Mouse (Mus musculus) right cerebral cortex, adult 18-20 months (tissue): ENCODE data around the gene Rhog.
A peak's percentile ranks its signal among the peaks of the same experiment; 100 is the strongest.

Experiments used
- DNase-seq: peaks from one replicate; pipeline ENCODE4 v3.0.0; 2022; ENCODE audit warnings: mixed read lengths

Rhog gene

GRCm38 (mm10) chr7:102249896-102250630 is 5.8 kb downstream of the Rhog start:
- peak; percentile 47 for DNase-seq

- DNase-seq = no peak
Observed at GRCm38 (mm10) chr7:102249531-102249895, 6.3 kb downstream of the Rhog start.

GRCm38 (mm10) chr7:102248691-102249404 is 7.0 kb downstream of the Rhog start:
- no peak for DNase-seq

GRCm38 (mm10) chr7:102246956-102247797 is 8.7 kb downstream of the Rhog start:
- no peak for DNase-seq

- no peak for DNase-seq
Observed at GRCm38 (mm10) chr7:102246265-102246664, 9.6 kb downstream of the Rhog start.

GRCm38 (mm10) chr7:102245775-102246174 is 10.1 kb downstream of the Rhog start:
- DNase-seq = no peak

GRCm38 (mm10) chr7:102244782-102245535 is 10.9 kb downstream of the Rhog start:
- DNase-seq = no peak

GRCm38 (mm10) chr7:102243870-102244269 is 12.0 kb downstream of the Rhog start:
- DNase-seq = no peak

GRCm38 (mm10) chr7:102242917-102243316 is 12.9 kb downstream of the Rhog start:
- DNase-seq = no peak

- no peak for DNase-seq
Observed at GRCm38 (mm10) chr7:102242371-102242770, 13.5 kb downstream of the Rhog start.

GRCm38 (mm10) chr7:102239591-102239990 is 16.3 kb downstream of the Rhog start:
- DNase-seq = no peak

- peak; percentile 49 for DNase-seq
Observed at GRCm38 (mm10) chr7:102238686-102239286, 17.1 kb downstream of the Rhog start.

GRCm38 (mm10) chr7:102233059-102233458 is 22.8 kb downstream of the Rhog start:
- DNase-seq = no peak

- no peak for DNase-seq
Observed at GRCm38 (mm10) chr7:102229814-102230213, 26.0 kb downstream of the Rhog start.

- no peak for DNase-seq
Observed at GRCm38 (mm10) chr7:102228049-102228670, 27.7 kb downstream of the Rhog start.

- DNase-seq = no peak
Observed at GRCm38 (mm10) chr7:102226051-102226450, 29.8 kb downstream of the Rhog start.

- DNase-seq = no peak
Observed at GRCm38 (mm10) chr7:102223883-102224738, 31.7 kb downstream of the Rhog start.

- peak; percentile 64 for DNase-seq
Observed at GRCm38 (mm10) chr7:102222830-102223556, 32.9 kb downstream of the Rhog start.

- no peak for DNase-seq
Observed at GRCm38 (mm10) chr7:102222336-102222735, 33.5 kb downstream of the Rhog start.

GRCm38 (mm10) chr7:102221899-102222298 is 34.0 kb downstream of the Rhog start:
- no peak for DNase-seq
